Mouse (Mus musculus): Measurements from ENCODE around the gene H2-Q1.
"Not testable (repeated sequence)": the region's sequence is repeated elsewhere in the genome, so short reads cannot be mapped to it uniquely, and the experiment has no call there.

GRCm38 (mm10) chr17:35347659-35348058 is 27.5 kb downstream of the H2-Q1 start:
- TF ChIP-seq POLR2A (IDR thresholded peaks at IDR 0.05; ENCODE audit: low read depth, low read length); CTCF (IDR thresholded peaks at IDR 0.05; ENCODE audit: borderline replicate concordance, insufficient read depth, low read length): not testable (repeated sequence)

Measured in embryonic fibroblast, embryonic 13.5 days (primary cell).